Mouse (Mus musculus) midbrain, embryonic 13.5 days (tissue): ENCODE measurements around the gene Prkaa1. TPM values are rescaled to one million over a fixed set of nuclear protein-coding genes. Genes with fewer than 3 reads are reported as not detected.
"Not testable (repeated sequence)": the region's sequence is repeated elsewhere in the genome, so short reads cannot be mapped to it uniquely, and the experiment has no call there.

Source experiments
- ATAC-seq: fragments of 200-750 bp; cut with Nextera tagmentation; 2 replicates; pipeline ENCODE4 v1.8.0; 2017; ENCODE audit warnings: mild to moderate bottlenecking, moderate TSS enrichment, moderate library complexity
- H3K27ac ChIP-seq: fragments of 300-500 bp; sonication (generic); 2 replicates; pipeline ENCODE4 v1.5.1; 2015; ENCODE audit warnings: inconsistent platforms, mild to moderate bottlenecking, moderate library complexity
- H3K27me3 ChIP-seq: fragments of 300-500 bp; sonication (generic); 2 replicates; pipeline ENCODE4 v1.6.1; 2015; ENCODE audit warnings: mild to moderate bottlenecking, inconsistent platforms
- H3K36me3 ChIP-seq: fragments of 300-500 bp; sonication (generic); 2 replicates; pipeline ENCODE4 v1.6.1; 2015; ENCODE audit warnings: mild to moderate bottlenecking, inconsistent platforms
- H3K4me1 ChIP-seq: fragments of 300-500 bp; sonication (generic); replicated peaks from 2 replicates; pipeline ENCODE4 v1.6.1; 2015; ENCODE audit warnings: inconsistent platforms
- H3K4me2 ChIP-seq: fragments of 300-500 bp; sonication (generic); replicated peaks from 2 replicates; pipeline ENCODE4 v1.6.1; 2015; ENCODE audit warnings: moderate library complexity, mild to moderate bottlenecking, inconsistent platforms
- H3K4me3 ChIP-seq: fragments of 300-500 bp; sonication (generic); replicated peaks from 2 replicates; pipeline ENCODE4 v1.5.1; 2015; ENCODE audit warnings: mild to moderate bottlenecking, inconsistent platforms
- H3K9ac ChIP-seq: fragments of 300-500 bp; sonication (generic); replicated peaks from 2 replicates; pipeline ENCODE4 v1.6.1; 2015; ENCODE audit warnings: mild to moderate bottlenecking, inconsistent platforms
- H3K9me3 ChIP-seq: fragments of 300-500 bp; sonication (generic); 2 replicates; pipeline ENCODE4 v1.6.1; 2016; ENCODE audit warnings: mild to moderate bottlenecking, inconsistent platforms
- WGBS: fragments of 180-500 bp; shearing (Covaris S2); methylation state at CpG from one replicate; pipeline ENCODE4 v1.1.7; 2015; 5-methylcytosine and 5-hydroxymethylcytosine counted together
- polyA plus RNA-seq: library from polyadenylated mRNA; unstranded; fragments of >200 nt; fragmentation: Nextera tagmentation; extraction: Ambion mirVana; gene quantifications from 2 replicates; pipeline ENCODE4 v1.2.1, GENCODE M21; 2015

Gene Prkaa1
- polyA plus RNA-seq, 1 experiment from 2014 or later = 13.4 TPM

- Histone ChIP-seq H3K4me2 (no peak overlapping the region), H3K36me3 (peaks cover 12% of the 10 kb centered on the region), H3K9me3 (no peaks in the 10 kb centered on the region)
Observed at GRCm38 (mm10) chr15:5187116-5187515, 43.5 kb downstream of the Prkaa1 start.

GRCm38 (mm10) chr15:5188029-5188428 is 44.4 kb downstream of the Prkaa1 start:
- no peak overlapping the region for H3K27ac ChIP-seq
- WGBS = 91% methylated on average over 1 of the region's 1 CpGs
- no peaks in the 10 kb centered on the region for H3K9me3 ChIP-seq
- H3K27me3 ChIP-seq = no peaks in the 10 kb centered on the region
- no peak overlapping the region for H3K4me2 ChIP-seq
- peaks cover 22% of the 10 kb centered on the region for H3K4me1 ChIP-seq
- H3K9ac ChIP-seq = no peak overlapping the region
- H3K36me3 ChIP-seq = peaks cover 12% of the 10 kb centered on the region
- no peak for ATAC-seq
- H3K4me3 ChIP-seq = no peak overlapping the region

More at GRCm38 (mm10) chr15:5187116-5187515, 43.5 kb downstream of the Prkaa1 start:
- Histone ChIP-seq H3K4me1 (peaks cover 22% of the 10 kb centered on the region), H3K27ac (no peak overlapping the region), H3K27me3 (no peaks in the 10 kb centered on the region), H3K4me3 (no peak overlapping the region), H3K9ac (no peak overlapping the region)
- 59% methylated on average over 4 of the region's 4 CpGs for WGBS
- no peak for ATAC-seq

- 80% methylated on average over 10 of the region's 10 CpGs for WGBS
- Histone ChIP-seq H3K27ac (no peak overlapping the region), H3K9me3 (no peaks in the 10 kb centered on the region), H3K4me1 (peaks cover 16% of the 10 kb centered on the region), H3K4me2 (no peak overlapping the region), H3K4me3 (no peak overlapping the region), H3K36me3 (peaks cover 12% of the 10 kb centered on the region), H3K9ac (no peak overlapping the region), H3K27me3 (no peaks in the 10 kb centered on the region)
- ATAC-seq = no peak
Observed at GRCm38 (mm10) chr15:5189504-5190093, 45.9 kb downstream of the Prkaa1 start.

- H3K36me3 ChIP-seq = peaks cover 14% of the 10 kb centered on the region
- no peaks in the 10 kb centered on the region; the same call in 1 of the 2 replicates for H3K4me1 ChIP-seq
- no peak overlapping the region for H3K4me3 ChIP-seq
- no peak overlapping the region for H3K4me2 ChIP-seq
- no peak overlapping the region for H3K9ac ChIP-seq
- ATAC-seq = no peak
- WGBS = 81% methylated on average over 3 of the region's 3 CpGs
- H3K9me3 ChIP-seq = no peaks in the 10 kb centered on the region
- no peaks in the 10 kb centered on the region for H3K27me3 ChIP-seq
- H3K27ac ChIP-seq = no peak overlapping the region
Observed at GRCm38 (mm10) chr15:5193833-5194232, 50.2 kb downstream of the Prkaa1 start.

- Histone ChIP-seq H3K36me3 (peaks cover 14% of the 10 kb centered on the region), H3K4me1 (no peaks in the 10 kb centered on the region; the same call in 1 of the 2 replicates), H3K9me3 (no peaks in the 10 kb centered on the region), H3K4me2 (no peak overlapping the region), H3K4me3 (no peak overlapping the region), H3K27me3 (no peaks in the 10 kb centered on the region), H3K27ac (no peak overlapping the region), H3K9ac (no peak overlapping the region)
- no peak for ATAC-seq
- WGBS = 90% methylated on average over 6 of the region's 6 CpGs
Observed at GRCm38 (mm10) chr15:5194446-5194845, 50.8 kb downstream of the Prkaa1 start.

GRCm38 (mm10) chr15:5194931-5195330 is 51.3 kb downstream of the Prkaa1 start:
- no peaks in the 10 kb centered on the region; the same call in 1 of the 2 replicates for H3K4me1 ChIP-seq
- WGBS = 95% methylated on average over 9 of the region's 9 CpGs
- H3K4me2 ChIP-seq = no peak overlapping the region
- no peak overlapping the region for H3K9ac ChIP-seq
- ATAC-seq = no peak
- H3K36me3 ChIP-seq = peaks cover 16% of the 10 kb centered on the region
- no peaks in the 10 kb centered on the region for H3K9me3 ChIP-seq
- no peak overlapping the region for H3K4me3 ChIP-seq
- no peaks in the 10 kb centered on the region for H3K27me3 ChIP-seq
- H3K27ac ChIP-seq = no peak overlapping the region

GRCm38 (mm10) chr15:5195987-5196514 is 52.4 kb downstream of the Prkaa1 start:
- 76% methylated on average over 4 of the region's 4 CpGs for WGBS
- Histone ChIP-seq H3K4me1 (no peaks in the 10 kb centered on the region; the same call in 1 of the 2 replicates), H3K4me2 (no peak overlapping the region), H3K36me3 (peaks cover 15% of the 10 kb centered on the region), H3K4me3 (no peak overlapping the region), H3K27me3 (no peaks in the 10 kb centered on the region), H3K27ac (no peak overlapping the region), H3K9me3 (no peaks in the 10 kb centered on the region), H3K9ac (no peak overlapping the region)
- no peak for ATAC-seq

- H3K27me3 ChIP-seq = no peaks in the 10 kb centered on the region
- no peak overlapping the region for H3K9ac ChIP-seq
- ATAC-seq = no peak
Observed at GRCm38 (mm10) chr15:5196691-5197090, 53.0 kb downstream of the Prkaa1 start.

GRCm38 (mm10) chr15:5205222-5205621 is 61.6 kb downstream of the Prkaa1 start:
- no peaks in the 10 kb centered on the region for H3K27me3 ChIP-seq
- H3K4me1 ChIP-seq = no peaks in the 10 kb centered on the region
- H3K9me3 ChIP-seq = no peaks in the 10 kb centered on the region
- H3K9ac ChIP-seq = no peak overlapping the region
- ATAC-seq = no peak
- 0 out of 2 replicates have a peak, but pooled peaks cover 5% of the 10 kb centered on the region for H3K36me3 ChIP-seq
- H3K27ac ChIP-seq = no peak overlapping the region
- no peak overlapping the region for H3K4me3 ChIP-seq
- 94% methylated on average over 9 of the region's 9 CpGs for WGBS
- no peak overlapping the region for H3K4me2 ChIP-seq

More at GRCm38 (mm10) chr15:5196691-5197090, 53.0 kb downstream of the Prkaa1 start:
- H3K4me3 ChIP-seq = no peak overlapping the region
- no peak overlapping the region for H3K27ac ChIP-seq
- peaks cover 14% of the 10 kb centered on the region for H3K36me3 ChIP-seq
- no peaks in the 10 kb centered on the region for H3K9me3 ChIP-seq
- no peaks in the 10 kb centered on the region; the same call in 1 of the 2 replicates for H3K4me1 ChIP-seq
- WGBS = 76% methylated on average over 4 of the region's 4 CpGs
- no peak overlapping the region for H3K4me2 ChIP-seq

GRCm38 (mm10) chr15:5209116-5209515 is 65.5 kb downstream of the Prkaa1 start:
- ATAC-seq = no peak
- Histone ChIP-seq H3K9me3 (no peaks in the 10 kb centered on the region), H3K4me1 (no peaks in the 10 kb centered on the region), H3K9ac (no peak overlapping the region), H3K27ac (no peak overlapping the region), H3K36me3 (peaks cover 11% of the 10 kb centered on the region), H3K27me3 (no peaks in the 10 kb centered on the region), H3K4me2 (no peak overlapping the region), H3K4me3 (no peak overlapping the region)
- WGBS = 99% methylated on average over 3 of the region's 3 CpGs

GRCm38 (mm10) chr15:5220491-5220890 is 76.8 kb downstream of the Prkaa1 start:
- WGBS = 87% methylated on average over 6 of the region's 6 CpGs
- no peak for ATAC-seq

GRCm38 (mm10) chr15:5230746-5231145 is 87.1 kb downstream of the Prkaa1 start:
- H3K4me2 ChIP-seq, H3K9me3 ChIP-seq, H3K27me3 ChIP-seq, H3K4me1 ChIP-seq, H3K9ac ChIP-seq, H3K4me3 ChIP-seq, ATAC-seq, H3K27ac ChIP-seq, H3K36me3 ChIP-seq: not testable (repeated sequence)
- 83% methylated on average over 10 of the region's 10 CpGs for WGBS

More at GRCm38 (mm10) chr15:5220491-5220890, 76.8 kb downstream of the Prkaa1 start:
- Histone ChIP-seq H3K4me1 (no peaks in the 10 kb centered on the region), H3K4me2 (no peak overlapping the region), H3K36me3 (peaks cover 9% of the 10 kb centered on the region; the same call in 1 of the 2 replicates), H3K27ac (no peak overlapping the region), H3K4me3 (no peak overlapping the region), H3K9me3 (no peaks in the 10 kb centered on the region), H3K9ac (no peak overlapping the region), H3K27me3 (no peaks in the 10 kb centered on the region)
